Mouse (Mus musculus) forebrain, embryonic 16.5 days (tissue): ENCODE results near the gene Sp1. TPM values are rescaled to one million over a fixed set of nuclear protein-coding genes. Genes with fewer than 3 reads are reported as not detected.

Experiments used
- ATAC-seq: fragments of 200-750 bp; cut with Nextera tagmentation; 2 replicates; pipeline ENCODE4 v1.8.0; 2017; ENCODE audit warnings: mild to moderate bottlenecking, moderate library complexity
- H3K27ac ChIP-seq: fragments of 300-500 bp; sonication (generic); 2 replicates; pipeline ENCODE4 v1.5.1; 2014; ENCODE audit warnings: low read length, control low read depth
- H3K27me3 ChIP-seq: fragments of 300-500 bp; sonication (generic); replicated peaks from 2 replicates; pipeline ENCODE4 v1.6.1; 2014; ENCODE audit warnings: low read length; ENCODE audit not compliant: control insufficient read depth, insufficient read depth
- H3K36me3 ChIP-seq: fragments of 300-500 bp; sonication (generic); 2 replicates; pipeline ENCODE4 v1.6.1; 2014; ENCODE audit not compliant: control insufficient read depth, insufficient read depth
- H3K4me1 ChIP-seq: fragments of 300-500 bp; sonication (generic); replicated peaks from 2 replicates; pipeline ENCODE4 v1.6.1; 2014; ENCODE audit warnings: low read length; ENCODE audit not compliant: control insufficient read depth, insufficient read depth
- H3K4me2 ChIP-seq: fragments of 300-500 bp; sonication (generic); 2 replicates; pipeline ENCODE4 v1.6.1; 2014; ENCODE audit warnings: mild to moderate bottlenecking, low read length, control low read depth
- H3K4me3 ChIP-seq: fragments of 300-500 bp; sonication (generic); replicated peaks from 2 replicates; pipeline ENCODE4 v1.5.1; 2014; ENCODE audit warnings: mild to moderate bottlenecking, low read length, control low read depth
- H3K9ac ChIP-seq: fragments of 300-500 bp; sonication (generic); replicated peaks from 2 replicates; pipeline ENCODE4 v1.6.1; 2014; ENCODE audit warnings: low read depth, low read length, control low read depth
- H3K9me3 ChIP-seq: fragments of 300-500 bp; sonication (generic); 2 replicates; pipeline ENCODE4 v1.6.1; 2016; ENCODE audit warnings: low read length; ENCODE audit not compliant: control insufficient read depth
- WGBS: fragments of 180-500 bp; shearing (Covaris S2); extraction: QIAGEN DNeasy Blood & Tissue Kit; methylation state at CpG from one replicate; pipeline ENCODE4 v1.1.7; 2014; 5-methylcytosine and 5-hydroxymethylcytosine counted together
- polyA plus RNA-seq: library from polyadenylated mRNA; unstranded; fragments of >200 nt; fragmentation: Nextera tagmentation; extraction: Ambion mirVana; gene quantifications from 2 replicates; pipeline ENCODE4 v1.2.1, GENCODE M21; 2015

The Sp1 gene
- 5.0 and 5.9 TPM in 2 replicates for polyA plus RNA-seq

DNA sequence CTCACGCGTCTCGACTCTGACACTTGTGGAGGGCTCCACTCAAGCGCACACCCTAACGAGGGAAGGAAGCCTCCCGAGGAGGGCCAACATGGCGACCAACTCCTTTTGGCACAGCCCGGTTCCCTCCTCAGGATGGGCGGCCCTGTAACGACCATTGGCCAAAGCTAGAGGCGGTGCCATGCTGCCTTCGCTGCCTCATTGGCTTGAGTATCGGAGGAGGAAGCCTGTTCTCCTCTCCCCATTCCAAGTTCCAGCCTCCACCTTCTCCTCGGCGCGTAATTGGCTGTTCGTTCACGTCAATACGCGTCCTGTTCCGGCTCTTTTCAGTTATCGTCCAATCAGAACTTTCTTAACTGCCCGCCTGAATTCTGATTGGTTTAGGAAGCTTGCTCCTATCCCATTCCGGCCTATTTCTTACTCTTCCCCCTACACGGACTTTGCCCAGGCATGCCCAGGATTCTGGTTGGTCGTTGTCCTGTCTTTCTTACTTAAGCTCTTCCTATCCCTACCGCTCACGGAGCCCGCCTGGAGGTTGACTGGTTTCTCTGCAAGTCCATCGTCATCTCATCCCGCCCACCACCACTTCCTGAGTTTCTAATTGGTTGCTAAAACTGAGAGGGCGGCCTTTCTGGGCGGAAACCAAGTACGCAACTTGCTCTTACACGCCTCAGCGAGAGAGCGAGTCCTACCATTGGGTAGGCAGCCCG is at the start of gene Sp1:
Sp1 (plus strand) TSS at position 655 of the 707 bp plus-strand sequence.
- Histone ChIP-seq H3K27me3 (no peaks in the 10 kb centered on the region), H3K4me1 (peaks cover 32% of the 10 kb centered on the region), H3K27ac (peak within 1 kb of the TSS; percentile 100), H3K9ac (peak within 1 kb of the TSS; percentile 93), H3K9me3 (no peaks in the 10 kb centered on the region), H3K4me3 (peak within 1 kb of the TSS; percentile 83), H3K36me3 (peaks cover 26% of the 10 kb centered on the region), H3K4me2 (peak within 1 kb of the TSS; percentile 63)
- ATAC-seq = peak; percentile 98
- WGBS = 0% methylated on average over 38 of the region's 38 CpGs

DNA sequence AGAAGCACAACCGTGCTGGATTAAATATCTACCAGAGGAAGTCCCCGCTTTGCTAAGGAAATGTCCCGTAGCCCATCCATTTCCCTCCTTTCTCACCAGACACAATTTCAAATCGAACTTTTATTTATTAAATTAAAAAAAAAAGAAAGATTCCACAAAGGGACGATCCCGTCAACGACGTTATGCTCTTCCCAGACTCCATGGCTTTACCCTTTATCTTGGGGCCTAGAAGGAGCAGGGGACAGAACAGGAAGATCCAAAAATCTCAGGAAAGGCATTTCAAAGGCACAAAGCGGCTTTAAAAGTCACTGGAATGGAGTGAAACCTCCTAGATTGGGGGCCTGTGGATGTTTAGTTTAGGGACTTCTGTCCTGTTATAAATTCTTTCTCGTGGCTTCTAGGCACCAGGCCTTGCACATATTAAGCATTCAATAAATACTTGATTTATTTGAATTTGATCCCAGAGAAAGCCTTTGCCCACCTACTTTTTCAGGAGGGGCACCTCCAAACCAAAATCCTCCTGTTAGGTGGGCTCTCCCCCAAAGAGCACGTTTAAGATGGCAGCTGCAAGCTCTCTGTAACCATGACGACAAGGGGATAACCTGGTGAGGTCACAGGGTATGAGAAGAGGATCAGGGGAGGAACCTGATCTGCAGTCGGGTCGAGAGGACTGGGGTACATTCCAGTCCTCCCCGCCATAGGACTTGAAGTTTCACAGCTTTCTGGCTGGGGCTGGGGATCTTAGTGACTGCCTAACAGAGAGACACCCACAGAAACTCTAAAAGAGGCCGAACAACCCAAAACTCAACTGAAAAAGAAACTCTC is 49.2 kb upstream of the Sp1 start:
- Histone ChIP-seq H3K4me3 (no peak overlapping the region), H3K4me1 (peaks cover 19% of the 10 kb centered on the region), H3K4me2 (no peak overlapping the region), H3K9me3 (no peaks in the 10 kb centered on the region), H3K9ac (no peak overlapping the region), H3K36me3 (no peaks in the 10 kb centered on the region), H3K27me3 (peaks cover 30% of the 10 kb centered on the region), H3K27ac (no peak overlapping the region)
- no peak for ATAC-seq
- WGBS = 37% methylated on average over 16 of the region's 16 CpGs

DNA sequence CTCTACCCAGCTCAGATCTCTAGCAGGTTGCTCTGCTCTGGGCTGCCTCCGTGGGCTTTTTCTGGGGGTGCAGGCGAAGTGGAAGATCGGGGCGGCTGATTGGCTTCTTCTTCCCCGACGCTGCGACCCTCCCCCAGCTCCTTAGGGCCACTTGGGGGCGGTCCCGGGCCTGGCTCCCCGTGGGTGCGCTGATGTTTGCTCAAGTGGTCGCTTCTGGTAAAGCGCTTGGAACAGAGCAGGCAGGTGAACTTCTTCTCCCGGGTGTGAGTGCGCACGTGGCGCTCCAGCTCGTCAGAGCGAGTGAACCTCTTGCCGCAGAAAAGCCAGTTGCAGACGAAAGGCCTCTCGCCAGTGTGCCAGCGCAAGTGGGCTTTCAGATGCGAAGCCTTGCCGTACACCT is 47.8 kb upstream of the Sp1 start:
- Histone ChIP-seq H3K4me3 (no peak overlapping the region; the same call in 1 of the 2 replicates), H3K4me1 (peaks cover 19% of the 10 kb centered on the region), H3K36me3 (no peaks in the 10 kb centered on the region), H3K9me3 (no peaks in the 10 kb centered on the region), H3K9ac (no peak overlapping the region), H3K27me3 (peaks cover 31% of the 10 kb centered on the region), H3K27ac (no peak overlapping the region), H3K4me2 (peak overlapping the region; percentile 30; the same call in 1 of the 2 replicates)
- no peak for ATAC-seq
- WGBS = 3% methylated on average over 25 of the region's 25 CpGs

DNA sequence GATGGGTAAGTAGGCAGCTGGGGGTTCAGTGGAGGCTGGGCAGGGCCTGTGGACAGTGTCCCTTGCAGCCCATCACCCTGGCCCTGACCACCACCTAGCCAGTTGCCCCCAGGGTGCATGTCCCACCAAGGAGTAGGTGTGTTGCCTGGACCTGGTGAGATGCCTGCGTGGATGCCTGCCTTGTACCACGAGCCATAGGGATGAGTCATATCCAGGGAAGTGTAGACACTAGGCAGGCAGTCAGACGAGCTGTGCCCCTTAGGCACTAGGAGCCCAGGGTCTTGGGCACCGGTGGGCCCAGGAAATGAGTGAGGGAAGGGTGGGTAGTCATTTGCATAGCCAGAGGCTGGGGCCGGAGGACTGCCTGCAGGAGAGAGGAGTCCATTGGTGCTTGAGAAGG is 47.1 kb upstream of the Sp1 start:
- WGBS = 29% methylated on average over 5 of the region's 5 CpGs
- ATAC-seq = no peak
- Histone ChIP-seq H3K27me3 (peaks cover 34% of the 10 kb centered on the region), H3K36me3 (no peaks in the 10 kb centered on the region), H3K4me1 (peaks cover 19% of the 10 kb centered on the region), H3K9ac (no peak overlapping the region), H3K27ac (no peak overlapping the region), H3K4me3 (no peak overlapping the region), H3K9me3 (no peaks in the 10 kb centered on the region), H3K4me2 (no peak overlapping the region)

DNA sequence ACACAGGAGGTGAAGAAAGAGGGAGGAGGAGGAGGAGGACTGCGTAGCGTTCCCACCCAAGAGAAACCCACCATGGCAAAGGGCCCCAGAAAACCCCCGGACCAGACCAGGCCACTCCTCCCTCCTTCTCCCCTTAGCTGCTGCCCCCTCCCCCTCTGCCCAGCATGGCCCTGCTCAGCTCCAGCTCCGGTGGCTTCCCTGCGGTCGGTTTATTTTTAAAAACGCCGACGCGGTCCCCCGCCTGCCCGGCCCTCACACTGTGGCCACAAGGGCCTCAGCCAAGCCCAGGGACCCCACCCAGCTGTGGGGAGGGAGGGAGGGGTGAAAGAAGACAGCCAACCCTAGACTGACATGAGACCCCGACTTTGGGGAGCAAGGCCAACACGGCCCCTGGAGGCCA is 43.3 kb upstream of the Sp1 start:
- ATAC-seq = no peak
- Histone ChIP-seq H3K4me3 (no peak overlapping the region), H3K36me3 (no peaks in the 10 kb centered on the region), H3K9ac (no peak overlapping the region), H3K4me1 (peaks cover 15% of the 10 kb centered on the region), H3K9me3 (no peaks in the 10 kb centered on the region), H3K27me3 (peaks cover 23% of the 10 kb centered on the region), H3K4me2 (no peak overlapping the region), H3K27ac (no peak overlapping the region)
- 24% methylated on average over 14 of the region's 14 CpGs for WGBS

DNA sequence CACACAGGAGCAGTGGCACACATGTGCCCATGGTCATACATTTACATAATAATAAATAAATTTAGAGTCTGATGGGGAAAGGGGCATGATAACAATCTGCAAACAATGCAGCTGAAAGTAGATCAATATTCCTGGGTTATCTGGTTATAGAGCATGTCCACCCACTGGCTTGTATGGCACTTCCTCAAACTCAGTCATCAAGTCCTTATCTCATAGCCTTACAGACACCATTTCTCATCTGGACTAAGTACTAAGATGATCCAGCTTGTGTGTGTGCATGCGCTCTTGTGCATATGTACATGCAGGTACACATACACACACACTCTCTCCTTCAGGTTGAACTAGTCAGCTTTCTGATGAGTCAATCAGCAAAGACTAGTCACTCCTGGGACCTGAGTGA is 41.3 kb upstream of the Sp1 start:
- H3K27me3 ChIP-seq = peaks cover 9% of the 10 kb centered on the region; the same call in 1 of the 2 replicates
- 100% methylated on average over 1 of the region's 1 CpGs for WGBS

DNA sequence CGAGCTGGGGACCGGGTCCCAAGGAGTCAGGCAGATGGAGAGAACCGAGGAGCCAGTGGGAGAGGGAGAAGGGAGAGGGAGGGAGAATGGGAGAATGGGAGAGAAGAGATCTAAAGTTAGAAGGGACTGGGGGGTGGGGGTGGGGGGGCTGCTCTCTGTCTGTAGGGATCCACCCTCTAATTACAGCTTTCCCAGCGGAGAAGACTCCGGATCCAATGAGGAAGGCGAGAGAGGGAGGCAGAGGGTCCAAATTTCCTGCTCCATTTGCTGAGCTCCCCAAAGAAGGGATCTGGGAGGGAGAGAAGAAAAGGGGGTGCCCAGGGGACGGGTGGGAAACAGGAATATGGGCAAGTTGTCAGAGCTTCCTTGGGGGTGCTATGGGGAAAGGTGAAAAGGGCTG is 39.7 kb upstream of the Sp1 start:
- Histone ChIP-seq H3K4me2 (peak overlapping the region; percentile 46), H3K27me3 (peaks cover 19% of the 10 kb centered on the region), H3K4me1 (peaks cover 8% of the 10 kb centered on the region)

More for the DNA sequence above, 41.3 kb upstream of the Sp1 start:
- no peak overlapping the region for H3K4me3 ChIP-seq
- H3K36me3 ChIP-seq = no peaks in the 10 kb centered on the region
- H3K9me3 ChIP-seq = no peaks in the 10 kb centered on the region
- H3K4me1 ChIP-seq = peaks cover 8% of the 10 kb centered on the region
- ATAC-seq = no peak
- H3K4me2 ChIP-seq = no peak overlapping the region
- no peak overlapping the region for H3K9ac ChIP-seq
- no peak overlapping the region for H3K27ac ChIP-seq

DNA sequence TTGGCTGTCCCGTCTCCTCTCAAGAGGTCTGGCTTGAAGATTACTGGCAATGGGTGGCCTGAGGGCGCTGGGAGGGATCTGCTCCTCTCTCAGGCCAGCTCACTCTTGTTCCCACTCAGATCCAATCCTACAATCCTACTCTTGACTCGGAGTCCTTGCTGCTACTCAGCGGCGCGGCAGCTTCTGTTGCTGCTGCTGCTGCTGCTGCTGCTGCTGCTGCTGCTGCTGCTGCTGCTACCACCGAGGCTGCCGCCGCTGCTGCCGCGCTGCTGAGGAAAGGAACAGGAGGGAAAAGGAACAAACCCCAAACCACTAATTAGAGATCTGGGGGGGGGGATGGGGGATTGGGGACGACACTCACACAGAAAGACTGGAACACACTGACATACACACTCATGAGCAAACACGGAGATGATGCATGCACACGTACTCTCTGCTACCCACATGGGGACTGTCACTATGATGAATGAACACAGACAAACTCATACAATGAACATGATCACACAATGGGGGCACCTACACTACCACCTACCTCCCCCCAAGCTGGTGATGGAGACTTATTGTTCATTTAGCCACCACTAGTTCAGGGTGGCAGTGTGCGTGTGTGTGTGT is 39.1 kb upstream of the Sp1 start, which contains the start of gene Sp7:
Sp7 (minus strand) TSS at position 450 of the 612 bp plus-strand sequence.
- H3K4me2 ChIP-seq = peak within 1 kb of the TSS; percentile 46
- H3K36me3 ChIP-seq = no peaks in the 10 kb centered on the region
- peaks cover 19% of the 10 kb centered on the region for H3K27me3 ChIP-seq
- ATAC-seq = no peak
- no peaks in the 10 kb centered on the region for H3K9me3 ChIP-seq
- peaks cover 8% of the 10 kb centered on the region for H3K4me1 ChIP-seq
- peak within 1 kb of the TSS; percentile 37; the same call in 1 of the 2 replicates for H3K9ac ChIP-seq
- WGBS = 6% methylated on average over 15 of the region's 15 CpGs
- H3K4me3 ChIP-seq = peak within 1 kb of the TSS; percentile 26
- H3K27ac ChIP-seq = no peak within 1 kb of the TSS

More for the DNA sequence above, 39.7 kb upstream of the Sp1 start:
- Histone ChIP-seq H3K9ac (no peak overlapping the region), H3K9me3 (no peaks in the 10 kb centered on the region), H3K36me3 (no peaks in the 10 kb centered on the region), H3K27ac (no peak overlapping the region), H3K4me3 (no peak overlapping the region)
- 9% methylated on average over 7 of the region's 7 CpGs for WGBS
- no peak for ATAC-seq

DNA sequence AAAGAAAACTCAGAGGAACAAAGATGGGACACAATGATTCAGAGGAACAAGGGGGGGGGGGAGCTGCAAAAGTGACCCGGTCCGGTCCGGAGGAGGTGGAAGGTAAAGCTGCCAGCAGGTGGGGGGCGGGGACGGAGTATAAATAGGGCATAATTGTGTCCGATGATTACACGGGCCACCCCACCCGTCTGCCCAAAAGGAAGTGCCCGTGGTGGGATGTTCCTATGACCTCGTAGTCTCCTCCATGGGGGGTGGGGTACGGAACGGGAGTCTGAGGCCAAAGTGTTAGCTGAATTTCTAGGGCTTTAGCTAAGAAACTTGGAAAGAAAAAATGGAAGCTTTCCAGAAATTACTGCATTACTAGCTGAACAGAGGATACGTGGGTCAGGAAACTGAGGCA is 36.0 kb upstream of the Sp1 start:
- Histone ChIP-seq H3K27ac (no peak overlapping the region), H3K9me3 (no peaks in the 10 kb centered on the region), H3K9ac (no peak overlapping the region), H3K27me3 (peaks cover 11% of the 10 kb centered on the region), H3K4me3 (no peak overlapping the region), H3K36me3 (no peaks in the 10 kb centered on the region), H3K4me1 (peaks cover 8% of the 10 kb centered on the region), H3K4me2 (no peak overlapping the region)
- WGBS = 13% methylated on average over 13 of the region's 13 CpGs
- ATAC-seq = no peak
